Mouse (Mus musculus) frontal cortex, adult 2 months (tissue): ENCODE measurements around the gene Gm10799. TPM values are rescaled to one million over a fixed set of nuclear protein-coding genes. Genes with fewer than 3 reads are reported as not detected.
A peak's percentile ranks its signal among the peaks of the same experiment; 100 is the strongest.
"Not testable (repeated sequence)": the region's sequence is repeated elsewhere in the genome, so short reads cannot be mapped to it uniquely, and the experiment has no call there.

Experiments used
- DNase-seq, 2 experiments: peaks; one replicate each; pipeline ENCODE4 v3.0.0; 2022; ENCODE audit warnings: low spot score in 1 of 2; ENCODE audit errors: extremely low spot score in 1 of 2
- polyA plus RNA-seq: library from polyadenylated mRNA; depleted of rRNA; stranded (reverse); fragments of >200 nt; gene quantifications from 2 replicates; pipeline ENCODE4 v1.2.3, GENCODE M21; 2012

The Gm10799 gene
- polyA plus RNA-seq, 1 experiment = not detected

DNA sequence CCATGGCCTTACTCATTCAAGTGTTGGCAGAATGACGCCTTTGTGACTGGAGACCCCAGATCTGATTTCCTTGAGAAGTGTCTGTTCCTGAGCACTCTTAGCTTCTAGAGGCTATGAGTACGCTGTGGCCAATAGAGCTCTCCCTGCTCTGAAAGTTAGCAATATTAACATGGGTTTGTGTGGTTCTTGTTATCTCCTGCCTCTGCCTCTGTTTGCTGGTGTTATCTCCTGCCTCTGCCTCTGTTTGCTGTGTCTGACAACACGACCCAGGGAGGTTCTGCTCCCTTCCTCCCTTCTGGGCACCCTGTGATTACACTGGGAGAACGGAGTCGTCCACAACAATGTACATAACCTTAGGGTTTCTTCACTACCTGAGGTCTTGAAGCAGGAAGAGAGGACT is 9.9 kb upstream of the Gm10799 start:
- not testable (repeated sequence) for DNase-seq

DNA sequence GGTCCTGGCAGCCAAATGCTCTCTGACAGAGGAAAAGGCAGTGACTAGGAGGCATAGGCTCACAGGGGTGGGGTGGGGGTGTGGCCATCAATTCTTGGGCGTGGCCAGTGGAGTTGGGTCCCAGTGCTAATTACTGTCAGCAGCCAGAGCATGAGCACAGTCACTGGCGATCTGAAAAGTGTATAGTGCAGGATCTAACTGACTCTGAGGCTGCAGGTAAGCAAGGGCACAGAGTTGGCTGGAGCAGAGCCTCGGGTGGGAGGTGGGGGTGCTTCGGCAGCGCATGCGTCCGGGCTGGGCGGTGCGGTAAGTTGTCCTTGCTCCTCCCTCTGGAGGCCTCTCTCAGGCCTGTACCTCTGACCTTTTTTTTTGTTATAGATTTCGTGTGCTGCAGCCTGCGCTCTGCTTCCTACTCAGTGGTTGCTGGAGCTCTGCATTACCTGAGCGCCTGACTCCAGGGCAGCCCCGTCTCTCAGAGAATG is 1.4 kb upstream of the Gm10799 start, which contains the start of gene Cd59b:
Gene Cd59b (plus strand): TSS at position 146 of the 482 bp plus-strand sequence.
- DNase-seq = no peak

DNA sequence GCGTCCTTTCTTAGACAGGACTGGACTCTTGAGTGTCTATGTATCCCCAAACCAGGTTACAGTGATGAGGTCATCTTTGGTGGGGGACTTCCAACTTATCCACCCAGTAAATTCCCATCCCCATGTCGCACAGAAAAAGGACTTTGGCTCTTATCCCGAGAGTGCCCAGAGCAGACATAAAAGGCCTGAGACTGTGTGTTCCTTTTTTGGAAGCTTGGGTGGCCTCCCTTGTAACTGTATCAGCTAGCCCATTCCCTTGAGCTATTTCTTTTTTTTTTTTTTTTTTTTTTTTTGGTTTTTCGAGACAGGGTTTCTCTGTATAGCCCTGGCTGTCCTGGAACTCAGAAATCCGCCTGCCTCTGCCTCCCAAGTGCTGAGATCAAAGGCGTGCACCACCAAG is 2.8 kb downstream of the Gm10799 start, which contains the start of gene Gm10912:
Gene Gm10912 (plus strand): TSS at position 301 of the 400 bp plus-strand sequence.
- not testable (repeated sequence) for DNase-seq

DNA sequence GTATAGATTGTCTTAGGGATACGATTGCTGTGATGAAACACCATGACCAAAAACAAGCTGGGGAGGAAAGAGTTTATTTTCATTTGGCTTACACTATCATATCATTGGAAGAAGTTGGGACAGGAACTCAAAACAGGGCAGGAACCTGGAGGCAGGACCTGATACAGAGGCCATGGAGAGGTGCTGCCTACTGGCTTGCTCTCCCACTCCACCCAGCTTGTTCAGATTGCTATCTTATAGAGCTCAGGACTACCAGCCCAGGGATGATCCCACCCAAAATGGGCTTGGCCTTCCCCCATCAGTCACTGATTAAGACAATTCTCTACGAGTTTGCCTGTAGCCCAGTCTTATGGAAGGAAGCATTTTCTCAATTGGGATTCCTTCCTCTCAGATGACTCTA is 4.2 kb downstream of the Gm10799 start:
- DNase-seq = no peak

DNA sequence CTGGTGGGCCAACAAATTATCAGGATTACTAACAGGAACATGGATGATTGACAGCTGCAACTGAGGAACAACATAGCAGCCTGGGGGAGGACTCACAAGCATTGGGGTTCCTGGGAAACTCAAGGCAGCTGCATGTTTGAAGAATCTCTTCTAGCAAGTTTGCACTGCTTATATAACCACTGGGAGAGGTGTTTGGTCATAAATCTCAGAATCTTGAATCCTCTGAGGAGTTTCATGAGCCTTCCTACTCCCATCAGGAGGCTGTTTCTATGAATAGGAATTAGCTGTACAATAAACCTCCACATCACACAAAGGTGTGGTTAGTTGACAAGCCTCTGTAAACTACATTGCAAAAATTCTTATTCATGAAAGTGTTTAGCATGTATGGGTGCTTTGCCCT is 5.7 kb downstream of the Gm10799 start:
- DNase-seq = peak in 1 of 2 experiments; percentile 19

DNA sequence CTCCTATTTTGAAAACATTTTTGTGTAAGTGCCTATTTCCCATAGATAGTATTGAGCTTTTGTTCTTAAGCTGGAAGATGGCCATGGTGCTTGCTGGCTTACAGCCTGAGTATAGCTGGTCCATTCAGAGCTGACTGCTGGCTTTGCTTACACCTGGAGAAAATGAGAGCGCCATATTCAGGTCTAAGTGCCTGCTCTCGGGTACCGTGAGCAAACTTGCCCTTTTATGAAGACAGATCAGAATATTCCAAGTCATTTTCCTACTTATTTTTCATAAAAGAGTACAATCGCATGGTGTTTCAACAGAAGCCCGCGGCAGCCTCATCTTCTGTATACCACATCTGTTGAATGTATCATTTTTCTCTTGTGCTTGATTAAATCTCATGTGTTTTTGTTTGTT is 7.4 kb downstream of the Gm10799 start:
- no peak for DNase-seq

DNA sequence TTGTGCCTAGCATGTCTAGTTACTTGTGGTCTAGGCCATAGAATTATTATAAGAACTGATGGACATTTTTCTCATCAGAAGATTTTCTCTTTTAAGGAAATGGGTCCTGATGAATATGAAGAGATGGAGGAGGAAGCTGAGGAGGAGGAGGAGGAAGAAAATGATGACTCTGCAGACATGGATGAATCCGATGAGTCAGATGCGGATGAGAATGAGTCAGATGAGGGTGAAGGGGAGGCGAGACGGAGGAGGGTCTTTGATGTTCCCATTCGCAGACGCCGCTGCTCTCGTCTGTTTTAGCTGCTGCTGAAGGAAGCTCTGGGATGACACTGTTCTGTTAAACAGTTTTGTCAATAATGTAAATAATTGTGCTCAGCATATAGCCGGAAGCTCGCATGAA is 8.6 kb downstream of the Gm10799 start:
- peak in 1 of 2 experiments; percentile 67 for DNase-seq

DNA sequence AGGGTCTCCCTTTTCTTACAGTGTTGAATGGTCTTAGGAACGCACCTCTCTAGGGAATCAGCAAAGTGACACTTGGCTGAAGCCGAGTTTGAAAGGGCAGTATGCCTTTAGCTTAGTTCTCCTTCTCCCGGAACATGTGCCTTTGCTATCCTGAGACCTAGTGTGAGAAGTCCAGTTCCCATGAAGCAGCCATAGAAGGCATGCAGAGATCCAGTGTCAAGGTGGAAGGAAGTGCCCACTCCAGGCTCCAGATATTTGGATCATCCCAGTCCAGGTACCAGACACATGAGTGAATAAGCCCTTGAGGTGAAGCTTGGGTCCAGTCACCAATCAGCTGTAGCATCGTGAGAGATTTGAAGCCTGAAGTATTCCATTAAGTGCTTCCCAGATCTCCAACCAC is 9.4 kb downstream of the Gm10799 start:
- no peak for DNase-seq

DNA sequence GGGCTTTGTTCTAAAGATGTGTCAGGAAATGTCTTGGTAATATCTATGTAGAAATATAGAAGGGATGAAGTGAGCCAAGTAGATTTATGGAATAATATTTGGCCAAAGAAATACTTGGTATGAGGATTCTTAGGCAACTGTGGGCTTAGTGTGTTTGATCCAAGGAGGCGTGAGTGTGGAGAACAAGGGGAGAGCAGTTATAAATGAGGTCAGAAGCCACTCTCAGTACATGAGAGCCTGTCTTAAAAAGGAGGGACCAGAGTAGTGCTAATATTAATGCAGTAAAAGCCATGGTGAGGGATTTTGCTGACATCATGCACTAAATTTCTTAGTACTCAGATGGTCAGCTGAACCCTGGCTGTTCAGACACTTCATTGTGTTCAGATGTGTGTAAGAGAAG is 10.0 kb downstream of the Gm10799 start:
- no peak for DNase-seq

DNA sequence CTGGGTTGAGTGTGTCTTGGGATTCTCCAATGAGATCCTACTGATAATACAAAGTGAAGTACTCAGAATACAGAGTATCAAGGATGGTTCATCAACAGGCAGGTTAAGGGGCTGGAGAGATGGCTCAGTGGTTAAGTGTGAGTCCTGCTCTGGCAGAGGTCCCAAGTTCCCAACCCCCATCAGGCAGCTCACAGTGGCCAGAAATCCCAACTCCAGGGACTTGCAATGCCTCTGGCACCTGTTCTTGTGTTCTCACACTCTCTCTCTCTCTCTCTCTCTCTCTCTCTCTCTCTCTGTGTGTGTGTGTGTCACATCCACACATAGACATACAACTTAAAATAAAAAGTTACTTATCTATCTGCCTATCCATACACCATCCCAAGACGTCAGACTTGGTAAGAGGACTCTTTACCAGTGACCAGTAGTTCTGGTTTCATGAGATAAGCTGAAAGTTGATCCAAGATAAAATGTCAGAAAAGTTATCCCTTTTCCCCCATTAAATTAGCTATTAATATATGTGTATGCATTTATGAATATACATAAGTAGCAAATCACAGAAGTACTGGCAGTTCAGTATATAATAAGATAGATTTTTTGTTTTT is 23.8 kb downstream of the Gm10799 start:
- DNase-seq = no peak

DNA sequence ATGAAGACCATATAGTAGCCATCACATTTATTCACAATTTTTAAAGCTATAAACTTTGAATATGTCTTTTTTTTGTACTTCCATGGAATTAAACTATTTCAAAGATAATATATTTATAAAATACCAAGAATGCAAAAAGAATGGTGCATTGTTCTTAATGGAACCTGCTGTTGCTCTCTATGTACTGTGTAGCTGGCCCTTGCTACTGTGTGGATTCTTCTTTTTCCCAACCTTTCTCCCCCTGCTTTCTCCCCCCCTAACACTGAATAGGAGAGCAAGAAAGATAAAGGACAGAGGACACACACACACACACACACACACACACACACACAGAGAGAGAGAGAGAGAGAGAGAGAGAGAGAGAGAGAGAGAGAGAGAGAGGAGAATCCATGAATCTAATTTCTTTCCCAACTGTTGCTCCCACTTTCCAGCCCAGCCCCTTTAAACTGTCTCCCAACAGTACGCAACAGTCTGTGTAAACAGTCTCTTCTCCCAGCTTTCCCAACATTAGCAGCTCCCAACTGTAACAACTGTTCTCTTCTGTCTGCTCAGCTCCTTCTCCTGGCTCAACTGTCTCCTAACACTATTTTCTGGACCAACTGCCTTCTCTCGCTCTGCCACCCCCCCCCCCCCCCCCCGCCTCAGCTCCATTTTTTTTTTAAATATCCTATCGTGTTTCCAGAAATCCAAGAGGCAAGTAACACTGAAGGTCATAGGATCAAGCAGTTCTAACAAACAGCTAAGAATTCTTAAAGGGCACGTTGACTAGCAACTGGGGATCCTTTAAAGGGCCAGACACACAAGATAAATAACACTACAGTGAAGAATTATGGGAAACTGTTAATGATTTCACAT is 24.5 kb downstream of the Gm10799 start:
- no peak for DNase-seq

DNA sequence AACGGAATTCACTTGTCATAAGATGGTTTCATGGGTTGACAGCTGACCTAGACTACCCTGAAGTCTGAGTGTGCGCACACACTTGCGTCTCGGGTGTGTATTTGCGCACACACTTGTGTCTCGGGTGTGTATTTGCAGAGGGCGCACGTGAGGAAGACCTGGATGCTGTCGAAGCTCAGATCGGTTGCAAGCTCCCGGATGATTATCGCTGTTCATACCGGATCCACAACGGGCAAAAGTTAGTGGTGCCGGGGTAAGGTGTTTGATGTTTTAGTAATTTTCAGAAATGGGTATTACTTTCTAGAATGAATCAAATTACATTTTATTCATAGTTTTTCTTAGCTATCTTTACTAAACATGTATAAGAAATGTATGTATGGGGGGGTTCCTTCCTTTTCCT is 25.6 kb downstream of the Gm10799 start:
- no peak for DNase-seq

DNA sequence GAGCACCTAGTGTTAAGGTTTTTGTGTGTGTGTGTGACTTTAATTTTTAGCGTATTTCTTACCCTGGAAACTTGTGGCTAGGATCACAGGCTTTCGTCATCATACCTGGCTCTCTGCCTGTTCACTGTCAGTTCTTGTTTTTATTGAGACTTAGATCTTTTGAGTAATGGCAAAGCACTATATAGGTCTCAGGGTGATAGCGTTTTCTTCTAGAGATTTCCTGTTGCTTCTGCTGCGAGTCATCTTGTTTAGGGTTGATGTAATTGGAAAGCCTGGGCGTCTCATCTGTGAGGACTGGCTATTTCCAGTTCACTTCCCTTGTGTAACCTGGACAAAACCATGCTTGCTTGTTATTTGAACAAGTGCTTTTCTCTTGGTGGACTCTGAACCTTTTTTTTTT is 26.7 kb downstream of the Gm10799 start:
- DNase-seq = no peak

DNA sequence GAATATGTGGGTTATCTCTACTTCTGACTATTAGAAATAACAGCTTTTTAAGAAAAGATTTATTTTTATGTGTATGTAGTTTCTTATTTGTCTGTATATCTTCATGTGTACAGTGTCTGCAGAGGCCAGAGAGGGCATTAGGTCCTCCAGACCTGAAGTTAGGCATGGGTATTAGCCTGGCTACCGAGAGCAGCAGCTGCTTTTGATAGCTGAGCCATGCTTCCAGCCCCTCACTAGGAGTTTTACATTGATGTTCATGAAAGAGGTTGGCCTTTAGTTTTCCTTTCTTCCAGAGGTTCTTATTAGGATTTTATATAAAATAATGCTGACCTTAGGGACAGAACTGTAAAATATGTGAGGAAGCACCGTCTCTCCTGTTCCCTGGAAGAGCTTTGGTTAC is 30.1 kb downstream of the Gm10799 start:
- DNase-seq = no peak

DNA sequence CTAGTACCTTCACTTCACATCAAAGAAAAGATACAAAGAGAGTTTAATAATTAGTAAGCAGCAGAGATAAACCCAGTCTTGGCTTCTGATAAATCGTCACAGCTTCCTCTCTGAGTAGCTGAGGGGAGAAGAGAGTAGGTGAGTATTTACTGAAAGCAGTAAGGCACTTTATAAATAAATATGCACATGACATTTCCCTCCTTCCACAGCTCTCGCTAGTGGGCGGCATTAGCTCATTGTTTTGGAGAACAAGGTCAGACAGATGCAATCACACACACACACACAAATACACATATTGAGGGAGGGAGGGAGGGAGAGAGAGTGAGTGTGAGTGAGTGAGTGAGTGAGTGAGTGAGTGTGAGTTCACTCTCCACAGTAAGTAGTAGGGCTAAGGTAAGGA is 32.0 kb downstream of the Gm10799 start:
- DNase-seq = no peak

DNA sequence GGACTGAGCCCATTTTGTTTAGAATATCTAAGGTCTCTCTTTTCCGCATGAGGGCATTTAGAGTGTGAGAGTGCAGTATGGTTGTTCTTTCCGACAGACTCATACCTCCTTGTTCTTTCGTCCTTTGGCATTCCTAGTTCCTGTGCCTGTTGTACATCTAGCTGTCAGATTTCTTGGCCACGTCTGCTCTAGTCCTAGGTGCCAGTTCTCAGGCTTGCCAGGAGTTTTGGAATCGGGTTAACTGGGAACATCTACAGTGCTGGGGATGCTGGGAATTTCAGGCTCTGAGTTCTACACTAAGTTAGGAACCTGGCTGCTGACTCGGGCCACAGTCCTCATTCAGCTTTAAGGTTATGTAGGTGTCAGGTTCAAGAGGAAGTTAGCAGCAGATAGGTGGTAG is 32.8 kb downstream of the Gm10799 start:
- DNase-seq = no peak

DNA sequence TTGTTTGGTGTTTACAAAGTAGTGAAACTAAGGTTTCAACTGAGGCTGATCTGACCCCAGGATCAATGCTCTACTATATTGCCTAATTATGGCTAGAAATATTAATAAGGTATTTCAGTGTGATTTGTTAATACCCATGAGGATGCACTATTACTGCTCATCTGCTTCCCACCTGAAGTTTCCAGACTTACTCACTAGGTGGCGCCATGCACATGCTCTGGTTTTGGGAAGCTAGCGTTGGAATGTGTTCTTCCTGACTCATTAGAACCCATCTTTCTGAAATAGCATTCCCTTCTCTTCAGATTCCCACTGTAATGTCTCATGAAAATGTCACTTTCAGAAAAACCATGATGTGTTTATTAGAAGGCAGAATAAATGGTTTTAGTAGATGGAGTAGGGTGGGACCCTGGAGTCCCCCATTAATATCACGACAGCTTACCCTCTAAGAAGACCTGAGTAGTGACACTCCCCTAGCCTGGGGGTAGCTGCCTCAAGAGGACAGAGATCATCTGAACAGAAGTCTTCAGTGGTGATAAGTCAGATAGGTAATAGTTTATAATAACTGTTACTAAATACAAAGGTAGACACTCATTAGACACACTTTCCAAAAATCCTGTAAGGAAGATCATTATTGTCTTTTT is 33.4 kb downstream of the Gm10799 start:
- peak; percentile 40 to 86 for DNase-seq

DNA sequence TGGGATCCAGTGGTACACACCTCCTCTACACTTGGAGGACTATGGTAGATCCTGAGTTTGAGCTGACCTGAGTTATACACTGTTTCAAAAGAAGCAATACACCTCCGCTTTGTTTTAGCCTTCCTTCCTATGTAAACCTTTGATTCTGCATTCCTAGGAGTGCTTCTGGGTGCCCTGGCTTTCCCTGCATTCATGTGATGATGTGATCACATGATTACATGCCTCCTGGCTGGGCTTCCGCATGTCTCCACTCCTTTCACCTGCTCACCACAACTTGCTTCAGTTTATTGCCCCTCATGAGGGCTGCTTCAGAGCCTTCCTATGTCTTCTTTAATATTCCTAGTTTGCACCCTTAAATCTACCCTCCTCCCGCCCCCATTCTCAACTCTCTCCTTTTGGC is 36.3 kb downstream of the Gm10799 start:
- no peak for DNase-seq

DNA sequence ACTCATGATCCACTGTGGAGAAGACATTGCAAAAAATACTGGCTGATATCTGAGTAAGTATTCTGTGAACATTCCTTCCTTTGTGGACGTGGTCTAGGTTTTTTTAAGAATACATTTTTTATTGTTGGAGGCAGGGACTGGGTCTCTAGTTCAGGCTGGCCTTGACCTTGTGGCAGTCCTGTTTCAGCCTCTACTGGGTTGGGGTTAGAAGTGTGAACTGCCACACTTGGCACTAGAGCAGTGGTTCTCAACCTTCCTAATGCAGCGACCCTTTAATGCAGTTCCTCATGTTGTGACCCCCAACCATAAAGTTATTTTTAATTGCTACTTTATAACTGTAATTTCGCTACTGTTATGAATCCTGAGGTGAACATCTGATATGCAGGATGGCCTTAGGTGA is 38.0 kb downstream of the Gm10799 start:
- no peak for DNase-seq

DNA sequence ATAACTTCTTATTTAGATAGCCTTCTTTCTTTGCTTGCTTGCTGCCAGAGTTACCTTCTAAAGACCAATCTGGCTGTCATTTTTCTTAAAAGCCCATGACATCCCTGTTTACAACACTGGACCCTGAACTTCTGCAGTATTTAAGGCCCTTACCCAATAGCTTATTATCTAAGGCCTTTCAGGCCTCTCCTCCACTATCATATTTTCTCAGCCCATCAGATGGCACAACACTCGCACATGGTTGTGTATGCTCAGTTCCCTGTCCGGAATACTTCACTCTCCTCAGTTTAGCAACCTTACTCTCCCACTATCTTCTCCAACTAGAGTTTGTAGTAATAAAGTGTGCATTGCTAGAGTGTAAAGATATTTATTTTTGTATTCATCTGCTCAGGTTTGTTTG is 39.3 kb downstream of the Gm10799 start:
- DNase-seq = no peak

DNA sequence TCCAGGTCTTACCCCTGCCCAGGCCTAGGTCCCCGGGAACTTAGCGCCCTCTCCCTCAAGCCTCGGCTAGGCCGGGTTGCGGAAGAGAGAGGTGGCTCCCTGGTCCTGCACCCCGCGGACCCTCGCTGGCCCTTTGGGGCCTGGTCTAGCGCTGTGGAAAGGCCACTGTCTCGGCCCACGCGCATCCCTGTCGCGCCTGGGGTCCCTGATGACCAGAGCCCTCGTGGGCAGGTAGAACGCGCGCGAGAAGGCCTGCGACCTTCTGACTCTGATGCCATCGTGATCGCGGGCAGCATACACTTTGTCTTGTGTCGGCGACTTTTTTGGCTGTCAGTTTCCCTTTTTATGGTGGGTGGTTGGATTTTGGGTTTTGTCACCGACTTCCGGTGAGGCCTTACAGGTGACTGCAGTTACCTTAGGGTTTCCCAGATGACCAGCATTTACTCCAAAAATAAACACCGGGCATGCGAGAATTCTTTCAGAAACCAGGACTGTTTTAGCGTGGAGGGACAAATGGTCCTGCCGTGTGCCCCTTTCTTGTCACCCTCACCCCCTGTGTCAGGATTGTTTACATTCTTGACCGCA is 40.1 kb downstream of the Gm10799 start, which contains the start of gene 4931422A03Rik:
Gene 4931422A03Rik (minus strand): TSS at position 223 of the 585 bp plus-strand sequence.
- no peak for DNase-seq
